Mouse (Mus musculus) right cerebral cortex, postnatal 25 days (tissue): ENCODE measurements around the gene Tom1l2.

Source experiments
- DNase-seq: peaks from one replicate; pipeline ENCODE4 v3.0.0; 2022

The Tom1l2 gene

DNA sequence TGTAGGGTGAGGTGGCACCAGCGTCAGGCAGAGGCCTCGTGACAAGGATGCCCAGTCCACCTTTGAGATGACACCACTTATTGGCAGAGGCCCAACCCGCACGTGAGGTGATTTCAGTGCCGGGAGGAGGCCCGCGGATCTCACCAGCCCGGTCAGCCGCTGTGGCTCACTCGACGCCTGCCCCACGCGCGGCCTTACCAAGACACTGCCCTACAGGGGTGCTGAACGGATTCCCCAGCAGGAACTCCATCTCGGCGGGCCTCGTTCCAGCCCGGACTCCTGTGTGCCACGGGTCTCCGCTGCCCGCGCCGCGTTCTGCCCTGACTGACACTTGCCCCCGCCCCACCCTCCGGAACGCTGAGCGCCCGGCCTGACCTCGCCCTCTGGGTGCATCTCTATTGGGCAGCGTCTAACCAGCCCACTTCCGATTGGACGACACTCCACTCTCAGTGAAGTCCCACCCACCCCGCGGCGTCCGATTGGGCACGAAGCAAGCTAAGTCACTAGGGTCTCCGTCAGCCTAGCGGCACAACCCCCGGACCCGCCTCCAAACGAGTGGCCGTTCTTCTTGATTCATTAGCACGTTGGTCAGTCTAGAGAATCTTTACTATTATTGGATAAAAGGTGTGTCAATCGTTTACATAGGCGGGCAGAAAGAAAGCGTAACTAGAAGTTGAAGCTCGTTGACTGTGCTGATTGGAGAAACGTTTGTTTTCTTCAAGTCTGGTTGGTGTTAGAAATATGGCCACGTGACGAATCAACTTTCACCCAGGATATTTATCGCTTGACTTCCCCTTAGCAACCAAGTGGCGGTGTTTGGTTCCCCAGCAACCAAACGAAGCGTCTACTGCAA lies at the start of gene Tom1l2, which contains the start of gene Drc3:
Gene Tom1l2, minus strand, starts transcription at position 347 of the 853 bp plus-strand sequence.
Gene Drc3, plus strand, starts transcription at position 771 of the 853 bp plus-strand sequence.
- peak; percentile 99 for DNase-seq

DNA sequence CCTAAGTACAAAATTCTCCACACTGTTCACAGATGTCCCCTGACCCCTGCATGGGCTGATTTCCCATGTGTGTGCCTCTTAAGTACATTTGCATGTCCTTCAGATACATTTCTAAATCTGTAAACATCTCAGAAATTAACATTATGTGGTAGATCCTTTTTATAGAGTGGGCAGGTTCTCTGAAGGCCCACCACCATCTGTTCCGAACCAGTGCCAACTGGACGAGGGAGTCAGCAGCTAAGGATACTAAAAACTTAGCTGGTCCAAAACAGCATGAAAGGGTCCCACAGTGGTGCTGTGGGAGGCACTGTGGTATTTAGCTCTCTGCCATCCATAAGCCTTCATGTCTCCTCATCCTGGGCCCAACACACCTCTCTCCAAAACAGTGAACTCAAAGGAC lies 44.5 kb upstream of the Tom1l2 start:
- peak; percentile 75 for DNase-seq

DNA sequence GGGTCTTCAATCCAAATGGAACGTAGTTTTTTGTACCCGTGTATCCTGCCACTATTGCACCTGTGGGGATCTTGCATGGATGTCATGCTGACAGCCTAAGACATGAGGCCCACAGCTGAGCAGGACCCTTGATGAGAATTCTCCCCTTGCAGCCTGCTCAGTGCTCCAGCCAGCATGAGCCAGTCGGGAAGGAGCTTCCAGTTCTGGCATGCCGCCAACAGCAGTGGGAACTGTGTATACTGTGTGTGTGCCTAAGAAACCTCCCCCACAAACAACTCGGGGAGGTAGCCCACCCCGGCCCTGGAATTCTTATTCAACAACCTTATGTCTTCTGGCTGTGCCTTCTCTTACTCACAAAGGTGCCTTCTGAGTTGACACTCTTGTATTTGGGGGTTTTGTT lies 43.8 kb upstream of the Tom1l2 start:
- DNase-seq = no peak

DNA sequence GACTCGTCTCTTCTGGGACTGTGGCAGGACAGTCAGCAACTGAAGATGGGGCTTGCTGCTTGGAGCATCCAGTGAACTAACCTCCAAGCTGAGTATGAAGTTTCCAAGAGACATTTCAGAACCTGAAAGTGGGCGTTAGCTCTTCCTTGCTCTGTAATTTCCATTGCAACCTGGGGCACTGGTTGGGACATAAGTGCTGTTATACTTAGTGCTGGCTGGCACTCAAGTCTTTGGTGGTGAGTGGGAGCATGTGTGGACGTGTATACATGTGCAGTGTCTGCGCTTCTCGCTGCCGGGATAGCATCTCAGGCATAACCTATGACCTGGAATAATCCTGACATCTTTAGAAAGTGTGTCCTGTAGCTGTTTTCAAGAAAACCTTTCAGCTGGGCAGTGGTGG lies 38.6 kb upstream of the Tom1l2 start:
- no peak for DNase-seq

DNA sequence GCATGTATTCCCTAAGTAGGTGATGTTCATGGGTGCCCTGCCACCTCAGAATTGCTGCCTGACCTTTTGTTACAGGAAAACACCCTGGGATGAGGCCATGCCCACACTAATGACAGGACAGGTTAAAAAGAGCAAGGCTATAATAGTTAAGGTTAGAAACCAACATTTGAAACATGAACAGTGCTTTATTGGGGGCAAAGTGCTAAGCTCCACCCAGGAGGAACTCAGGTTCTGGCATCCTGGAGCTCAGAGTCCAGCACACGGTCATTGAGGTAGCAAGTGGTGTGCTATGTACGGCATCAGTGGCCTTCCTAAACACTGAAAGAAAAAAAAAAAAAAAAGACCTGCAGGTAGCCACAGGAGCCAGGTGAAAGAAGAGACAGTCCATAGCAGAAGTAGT lies 35.2 kb upstream of the Tom1l2 start:
- no peak for DNase-seq

DNA sequence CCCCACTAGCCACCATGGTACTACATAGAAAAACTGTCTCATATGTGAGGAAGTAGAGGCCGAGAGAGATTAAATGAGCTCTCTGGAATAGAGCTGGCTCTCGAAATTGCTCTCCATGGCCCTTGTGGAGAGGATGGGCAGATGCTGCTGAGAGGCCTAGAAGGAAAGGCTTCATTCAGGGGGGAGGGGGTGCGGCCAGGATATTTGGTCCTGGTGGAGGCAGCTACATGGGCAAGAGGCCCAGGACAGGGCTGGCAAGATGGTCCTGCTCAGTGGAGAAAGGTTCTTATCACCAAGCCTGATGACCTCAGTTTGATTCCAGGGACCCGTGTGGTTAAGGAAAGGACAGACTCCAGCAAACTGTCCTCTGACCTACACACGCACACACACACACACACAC lies 33.2 kb upstream of the Tom1l2 start:
- no peak for DNase-seq

DNA sequence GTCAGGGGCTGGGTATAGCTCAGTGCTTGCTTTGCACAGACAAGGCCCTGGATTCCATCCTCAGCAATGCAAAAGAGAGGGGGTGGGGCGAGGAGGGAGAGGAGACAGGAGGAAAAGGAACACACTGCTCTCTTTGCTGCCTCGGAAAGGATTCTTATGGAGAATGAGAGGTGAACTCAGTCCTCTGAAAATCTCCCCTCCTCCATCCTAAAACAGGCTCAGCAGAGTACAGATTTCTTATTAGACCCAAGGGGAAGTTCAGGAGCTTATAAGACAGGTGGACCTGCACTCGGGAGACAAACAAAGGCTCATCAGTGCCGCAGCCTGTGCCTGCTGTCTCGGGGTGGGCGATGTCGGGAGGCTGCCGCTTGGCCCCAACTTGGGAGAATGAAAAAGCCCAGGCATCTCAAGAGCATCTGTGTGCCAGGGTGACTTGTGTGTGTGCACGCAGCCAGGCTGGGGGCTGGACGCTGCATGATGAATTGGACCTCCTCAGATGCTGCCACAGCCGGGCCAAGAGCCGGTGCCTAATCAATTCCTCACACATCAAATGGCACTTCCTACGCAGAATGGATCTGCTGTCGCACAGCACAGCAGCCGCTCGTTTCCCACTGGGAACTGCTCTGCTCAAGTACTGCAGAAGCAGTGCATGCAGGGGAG lies 32.2 kb upstream of the Tom1l2 start:
- peak; percentile 74 for DNase-seq

DNA sequence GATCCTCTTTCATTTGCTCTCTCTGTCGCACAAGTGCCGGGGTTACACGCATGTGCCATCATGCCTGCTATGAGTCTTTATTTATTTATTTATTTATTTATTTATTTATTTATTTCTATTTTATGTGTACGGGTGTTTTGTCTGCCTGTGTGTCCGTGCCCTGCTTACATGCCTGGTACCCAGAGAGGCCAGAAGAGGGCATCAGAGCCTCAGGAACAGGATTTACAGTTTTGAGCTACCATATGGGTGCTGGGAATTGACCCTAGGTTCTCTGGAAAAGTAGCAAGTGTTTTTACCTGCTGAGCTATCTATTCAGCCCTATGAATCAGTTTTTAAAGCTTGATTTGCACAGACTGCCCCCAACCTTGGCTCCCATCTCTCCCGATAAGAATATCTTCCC lies 30.8 kb upstream of the Tom1l2 start:
- DNase-seq = no peak

DNA sequence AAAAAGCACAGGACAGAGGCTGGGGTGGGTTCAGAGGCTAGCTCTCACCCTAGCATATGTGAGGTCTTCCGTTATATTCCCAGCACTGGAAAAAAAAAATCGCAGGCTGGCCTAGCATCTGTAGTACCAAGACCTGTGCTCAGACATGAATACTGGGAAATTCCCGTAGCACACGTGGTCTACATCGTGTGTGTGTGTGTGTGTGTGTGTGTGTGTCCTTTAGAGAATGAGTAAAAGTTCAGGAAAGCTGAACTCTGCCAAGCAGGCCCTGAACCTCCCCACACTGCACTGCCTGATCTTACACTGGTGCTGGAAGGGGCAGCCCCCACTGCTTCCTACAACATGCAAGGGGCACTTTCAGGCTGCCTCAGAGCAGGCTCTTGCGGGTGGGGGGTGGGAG lies 21.8 kb upstream of the Tom1l2 start:
- DNase-seq = no peak

DNA sequence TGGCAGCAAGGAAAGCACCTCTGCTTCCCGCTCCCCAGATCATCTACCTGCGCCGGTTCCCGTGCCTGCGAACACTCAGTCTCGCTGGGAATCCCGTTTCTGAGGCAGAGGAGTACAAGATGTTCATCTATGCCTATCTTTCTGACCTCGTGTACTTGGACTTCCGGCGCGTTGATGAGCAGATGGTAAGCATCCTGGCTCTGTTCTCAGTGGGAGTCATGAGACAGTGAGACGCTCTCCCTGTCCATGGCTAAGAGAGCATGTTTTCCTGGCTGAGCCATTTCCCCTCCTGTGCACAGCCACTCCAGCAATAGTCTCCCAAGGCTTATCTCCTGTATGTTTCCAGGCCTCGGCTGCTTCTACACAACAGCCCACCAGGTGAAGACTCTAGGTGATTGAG lies 17.7 kb upstream of the Tom1l2 start:
- no peak for DNase-seq

DNA sequence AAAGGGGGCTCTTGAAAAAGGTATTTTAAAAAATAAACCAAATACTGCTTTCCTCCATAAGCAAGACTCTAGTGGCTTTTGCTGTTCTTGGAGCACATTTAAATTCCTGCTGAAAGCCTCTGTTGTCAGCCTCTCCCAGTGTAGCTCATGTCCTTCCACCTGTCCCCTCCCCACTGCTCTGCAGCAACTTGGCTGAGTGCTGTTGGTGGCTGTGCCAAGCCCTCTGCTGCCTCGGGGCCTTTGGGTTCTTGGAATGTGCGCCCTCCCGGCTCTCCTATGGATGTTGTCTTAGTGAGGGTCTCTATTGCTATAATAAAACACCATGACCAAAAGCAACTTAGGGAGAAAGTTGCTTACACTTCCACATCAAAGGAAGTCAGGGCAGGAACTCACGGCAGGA lies 16.7 kb upstream of the Tom1l2 start:
- DNase-seq = no peak

DNA sequence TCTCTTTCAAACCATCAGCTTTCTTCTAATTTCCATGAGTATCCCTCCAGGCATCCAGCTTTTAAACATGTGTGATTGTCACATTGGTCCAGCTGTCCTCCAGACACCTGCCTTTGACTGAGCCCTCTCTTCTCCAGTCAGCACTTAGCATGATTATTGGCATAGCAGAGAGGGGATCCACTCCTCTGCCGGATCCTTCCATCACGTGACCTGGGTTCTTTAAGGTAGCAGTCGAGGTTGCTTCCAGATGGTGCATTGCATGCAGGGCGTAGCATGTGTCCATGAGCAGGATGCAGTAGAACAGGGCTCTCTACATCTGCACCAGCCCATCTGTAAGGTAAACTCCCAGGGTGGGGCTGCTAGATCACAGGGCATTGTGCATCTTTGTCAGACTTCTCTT lies 16.2 kb upstream of the Tom1l2 start:
- no peak for DNase-seq

DNA sequence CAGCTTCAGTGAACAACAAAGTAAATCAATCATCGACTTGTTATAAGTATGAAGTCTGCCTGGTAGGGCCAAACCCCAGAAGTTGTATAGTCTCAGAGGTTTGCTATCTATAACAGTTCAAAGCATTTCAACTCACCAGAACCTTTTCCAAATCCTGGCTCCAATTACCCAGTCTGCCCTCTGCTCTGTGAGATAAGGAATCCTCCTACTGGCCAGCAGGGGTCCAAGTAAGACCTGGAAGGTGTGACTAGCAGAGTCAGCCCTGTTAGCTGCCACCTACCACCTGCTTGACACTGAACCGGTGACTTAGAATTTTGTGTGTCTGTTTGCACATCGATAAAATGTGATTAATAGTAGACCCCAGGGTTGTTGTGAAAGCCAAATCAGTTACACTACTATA lies 14.6 kb upstream of the Tom1l2 start:
- no peak for DNase-seq

DNA sequence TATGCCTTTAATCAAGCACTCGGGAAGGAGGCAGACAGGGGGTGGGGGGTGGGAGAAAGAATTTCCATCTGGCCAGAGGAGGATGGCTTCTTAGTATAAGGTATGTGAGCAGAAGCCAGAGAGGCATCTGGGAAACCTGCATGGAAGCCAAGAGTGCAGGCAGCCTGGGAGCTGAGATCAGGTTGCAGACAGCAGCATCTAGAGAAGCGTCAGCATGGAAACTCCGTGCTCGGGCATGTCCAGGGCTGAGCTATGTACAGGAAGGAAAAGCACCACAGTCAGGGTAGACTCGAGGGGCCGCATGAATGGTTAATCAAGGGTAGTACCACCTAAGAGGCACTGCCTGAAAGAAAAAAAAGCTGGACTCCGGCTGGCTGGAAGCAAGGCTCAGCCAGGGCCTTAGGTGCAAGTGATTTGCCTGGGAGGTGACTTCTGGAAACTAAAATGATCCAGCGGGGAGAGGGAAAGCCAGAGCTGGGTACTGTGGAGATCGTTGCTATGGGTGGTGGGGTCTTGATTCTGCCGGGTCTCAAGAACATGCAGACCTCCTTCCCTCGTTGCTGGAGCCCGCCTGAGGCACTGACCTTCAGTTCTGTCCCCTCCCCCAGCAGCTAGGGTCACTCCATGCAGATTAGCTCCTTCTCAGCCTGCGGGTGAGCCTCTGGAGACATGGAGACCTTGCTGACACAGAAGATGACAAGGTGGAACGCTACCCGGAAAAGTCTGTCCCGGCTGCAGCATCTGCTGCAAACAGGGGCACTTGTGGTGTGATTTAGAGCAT lies 13.7 kb upstream of the Tom1l2 start:
- no peak for DNase-seq

DNA sequence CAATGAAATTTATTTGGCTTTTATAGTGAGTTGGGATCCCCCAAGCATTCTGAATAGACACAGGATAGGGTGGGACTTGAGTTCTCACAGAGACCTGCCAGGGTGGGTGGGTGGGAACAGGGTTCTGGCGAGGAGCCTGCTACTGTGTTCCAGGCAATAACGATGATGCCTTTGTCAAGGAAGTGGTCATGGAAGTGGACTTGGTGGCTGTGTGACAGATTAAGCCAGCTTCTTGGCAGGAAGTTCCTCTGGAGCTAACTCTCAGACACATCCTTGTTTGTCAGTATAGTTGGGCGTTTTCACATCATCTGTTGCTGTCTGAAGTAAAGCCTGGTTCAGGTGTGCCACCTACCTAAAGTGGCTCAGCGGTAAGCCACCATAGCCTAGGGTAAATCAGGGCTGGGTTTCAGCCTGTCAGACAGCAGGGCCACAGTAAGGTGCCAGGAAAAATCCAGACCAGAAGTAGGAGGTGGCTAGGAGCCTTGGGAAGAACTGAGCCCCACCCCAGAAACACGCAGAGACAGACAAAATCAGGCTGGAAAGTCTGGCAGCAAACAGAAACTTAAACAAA lies 8.0 kb upstream of the Tom1l2 start:
- DNase-seq = no peak

DNA sequence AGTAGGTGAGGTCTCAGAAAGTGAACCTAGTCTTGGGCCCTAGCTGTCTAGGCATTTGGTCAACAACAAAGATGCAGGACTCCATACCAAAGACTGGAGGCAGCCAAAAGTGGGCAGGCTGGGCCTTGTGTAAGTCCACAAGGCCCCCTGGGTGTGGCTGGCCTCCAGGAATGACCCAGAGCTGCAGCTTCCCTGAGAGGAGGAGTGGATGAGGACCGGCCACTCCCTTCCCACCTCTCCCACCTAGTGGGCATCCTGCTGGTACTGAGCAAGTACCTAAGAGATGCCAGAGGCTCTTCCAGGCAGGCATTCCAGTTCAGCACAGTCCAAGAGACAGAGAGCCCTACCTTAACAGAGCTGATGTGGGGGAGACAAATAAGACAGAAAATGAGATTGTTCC lies 7.2 kb upstream of the Tom1l2 start:
- DNase-seq = no peak

DNA sequence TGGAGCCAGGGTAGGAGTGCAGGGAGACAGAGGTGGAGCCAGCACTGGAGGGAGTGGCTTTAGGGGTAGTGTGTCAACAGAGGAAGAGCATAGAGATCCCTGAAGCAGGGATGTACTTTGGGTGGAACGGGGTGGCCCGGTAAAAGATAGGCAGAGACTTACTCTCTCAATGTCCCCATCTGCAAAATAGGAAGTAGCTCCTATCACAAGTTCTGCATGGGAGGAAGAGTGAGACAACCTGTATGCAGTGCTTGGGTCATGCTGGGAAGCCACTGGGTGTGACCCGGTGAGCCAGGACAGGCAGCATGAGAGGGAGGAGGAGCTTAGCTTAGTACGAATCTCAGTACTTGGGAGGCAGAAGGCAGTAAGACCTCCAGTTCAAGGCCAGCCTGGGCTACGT lies 6.4 kb upstream of the Tom1l2 start:
- no peak for DNase-seq

DNA sequence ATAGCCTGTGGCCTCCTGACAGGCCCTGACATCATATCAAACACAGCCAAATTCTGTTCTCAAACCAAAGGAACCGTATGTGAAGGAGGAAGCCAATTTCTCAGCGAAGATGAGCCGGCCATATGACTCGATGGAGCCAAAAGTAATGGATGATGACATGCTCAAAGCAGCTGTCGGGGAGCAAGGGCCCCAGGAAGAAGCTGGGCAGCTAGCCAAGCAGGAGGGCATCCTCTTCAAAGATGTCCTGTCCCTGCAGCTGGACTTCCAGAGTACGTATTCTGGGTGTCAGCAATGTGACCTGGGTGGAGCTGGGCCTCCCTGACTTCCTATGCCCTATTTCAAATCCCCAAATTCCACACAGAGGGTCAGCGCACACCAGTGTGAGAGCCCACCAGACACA lies 5.8 kb upstream of the Tom1l2 start:
- DNase-seq = no peak

DNA sequence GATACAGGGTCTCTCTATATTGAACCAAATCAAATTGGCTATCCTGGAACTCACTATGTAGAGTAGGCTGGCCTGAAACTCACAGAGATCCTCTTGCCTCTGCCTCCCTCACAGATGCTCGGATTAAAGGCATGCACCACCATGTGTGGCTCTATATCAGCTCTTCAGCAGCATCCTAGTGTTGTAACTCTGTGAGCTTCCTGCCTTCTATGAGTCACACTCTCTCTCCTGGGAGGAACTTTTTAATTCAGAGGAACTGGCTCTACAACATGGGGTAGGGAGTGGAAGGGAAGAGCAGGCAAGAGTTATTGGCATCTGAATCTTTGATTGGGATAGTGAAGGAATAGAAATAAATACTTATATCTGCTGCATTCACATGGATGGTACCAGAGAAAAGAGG lies 4.4 kb upstream of the Tom1l2 start:
- no peak for DNase-seq

DNA sequence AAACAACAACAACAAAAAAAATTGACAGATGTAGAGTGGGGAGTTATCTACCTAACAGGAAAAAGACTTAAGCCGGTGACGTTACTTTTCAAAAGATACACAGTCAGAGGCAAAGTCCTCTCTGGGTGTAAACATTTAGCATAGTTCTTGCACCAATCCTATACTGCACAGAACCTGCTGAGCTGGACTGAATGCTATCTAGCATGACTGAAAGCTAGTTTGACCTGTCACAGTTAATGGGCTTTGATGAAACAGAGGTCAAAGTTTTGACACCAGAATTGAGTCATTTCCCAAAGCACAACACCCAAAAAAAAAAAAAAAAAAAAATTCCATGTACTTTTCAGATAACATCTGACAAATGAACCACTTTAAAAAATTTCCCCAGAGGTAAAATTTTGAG lies 3.2 kb upstream of the Tom1l2 start:
- no peak for DNase-seq

DNA sequence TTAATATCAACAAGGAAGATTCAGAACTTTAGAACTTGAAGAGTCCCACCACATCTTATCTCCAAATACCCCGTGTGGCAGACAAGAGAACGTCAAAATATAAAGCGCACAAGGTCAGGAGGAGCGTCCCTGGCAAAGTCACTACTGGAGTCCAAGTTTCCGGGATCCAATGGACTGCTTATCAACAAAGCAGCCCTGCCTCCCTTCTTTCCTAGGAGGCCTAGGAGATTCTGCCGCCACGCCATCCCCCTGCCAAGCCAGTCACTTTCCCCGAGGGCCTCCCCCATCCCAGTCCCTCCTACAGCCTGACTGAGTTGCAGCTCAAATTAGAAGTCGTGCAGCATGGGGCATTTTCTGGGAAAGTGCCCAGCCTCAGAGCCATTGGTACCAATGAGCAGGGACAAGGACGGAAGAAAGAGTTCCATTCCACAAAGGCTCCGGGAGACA lies 757 bp downstream of the Tom1l2 start:
- peak; percentile 62 for DNase-seq

DNA sequence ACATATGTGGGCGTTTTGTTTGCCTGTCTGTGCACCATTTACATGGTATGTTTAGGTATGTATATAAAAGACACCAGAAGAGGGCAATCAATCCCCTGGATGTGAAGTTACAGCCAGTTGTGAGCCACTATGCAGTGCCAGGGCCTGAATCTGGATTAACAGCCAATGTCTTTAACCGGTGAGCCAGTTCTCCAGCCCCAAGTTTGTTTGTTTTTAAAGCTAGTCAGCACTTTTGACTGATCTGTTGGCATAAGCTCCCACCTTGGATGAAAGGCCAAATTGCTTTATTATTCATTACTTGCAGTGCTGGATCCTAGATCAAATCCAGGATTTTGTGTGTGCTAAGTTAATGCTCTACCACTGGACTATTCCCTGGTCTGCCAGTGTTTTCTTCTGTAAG lies 1.3 kb downstream of the Tom1l2 start:
- DNase-seq = no peak

DNA sequence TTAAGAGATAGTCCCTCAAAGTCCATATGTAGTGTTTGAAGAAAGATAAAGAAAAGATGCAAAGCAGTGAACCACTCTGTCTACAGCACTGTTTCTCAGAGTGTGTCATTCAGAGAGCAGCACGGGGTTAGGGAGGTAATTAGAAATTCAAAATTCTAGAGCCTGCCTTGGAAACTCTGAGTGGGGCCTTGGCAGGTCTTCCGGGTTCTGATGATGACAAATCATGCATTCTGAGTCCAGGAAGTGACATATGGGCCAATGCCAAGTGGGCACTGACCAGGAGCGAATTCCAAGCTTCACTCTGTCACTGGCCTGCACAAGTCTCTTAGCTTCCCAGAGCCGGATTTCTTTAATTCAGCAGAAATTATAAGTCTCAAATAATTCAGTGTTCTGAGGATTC lies 6.2 kb downstream of the Tom1l2 start:
- no peak for DNase-seq
